Mouse (Mus musculus) lung, postnatal 0 days (tissue): ENCODE results near the gene Optn.
"Not testable (repeated sequence)": the region's sequence is repeated elsewhere in the genome, so short reads cannot be mapped to it uniquely, and the experiment has no call there.

Experiments
- CTCF ChIP-seq: IDR thresholded peaks from 2 replicates; pipeline ENCODE4 v1.5.1; 2016; ENCODE audit warnings: antibody characterized with exemption, mild to moderate bottlenecking
- EP300 ChIP-seq: IDR thresholded peaks from 2 replicates; pipeline ENCODE4 v1.6.1; 2016; ENCODE audit warnings: antibody characterized with exemption, mild to moderate bottlenecking, control low read depth

- TF ChIP-seq EP300, CTCF: not testable (repeated sequence)
Observed at GRCm38 (mm10) chr2:5067254-5067653, 3.4 kb upstream of the Optn start.
